Mouse (Mus musculus) lung, postnatal 14 days (tissue): ENCODE measurements around the gene Tmem135.
A peak's percentile ranks its signal among the peaks of the same experiment; 100 is the strongest.
"Not testable (repeated sequence)": the region's sequence is repeated elsewhere in the genome, so short reads cannot be mapped to it uniquely, and the experiment has no call there.

Source experiments
- DNase-seq: peaks from one replicate; pipeline ENCODE4 v3.0.0; 2021

Gene Tmem135

GRCm38 (mm10) chr7:89380935-89381705, 22.9 kb downstream of the Tmem135 start:
- DNase-seq: no peak

- no peak for DNase-seq
Measured at GRCm38 (mm10) chr7:89371623-89372295, 32.3 kb downstream of the Tmem135 start.

- DNase-seq: peak; percentile 58
Measured at GRCm38 (mm10) chr7:89370917-89371316, 33.1 kb downstream of the Tmem135 start.

GRCm38 (mm10) chr7:89370086-89370485, 33.9 kb downstream of the Tmem135 start:
- no peak for DNase-seq

GRCm38 (mm10) chr7:89367643-89368042, 36.4 kb downstream of the Tmem135 start:
- DNase-seq: no peak

GRCm38 (mm10) chr7:89365135-89365880, 38.7 kb downstream of the Tmem135 start:
- DNase-seq: no peak

- no peak for DNase-seq
Measured at GRCm38 (mm10) chr7:89363975-89364374, 40.0 kb downstream of the Tmem135 start.

GRCm38 (mm10) chr7:89356307-89356706, 47.7 kb downstream of the Tmem135 start:
- peak; percentile 12 for DNase-seq

GRCm38 (mm10) chr7:89355519-89356255, 48.3 kb downstream of the Tmem135 start:
- DNase-seq: no peak

GRCm38 (mm10) chr7:89342021-89342420, 62.0 kb downstream of the Tmem135 start:
- no peak for DNase-seq

GRCm38 (mm10) chr7:89339808-89340207, 64.2 kb downstream of the Tmem135 start:
- no peak for DNase-seq

GRCm38 (mm10) chr7:89339142-89339435, 64.9 kb downstream of the Tmem135 start:
- no peak for DNase-seq

- peak; percentile 95 for DNase-seq
Measured at GRCm38 (mm10) chr7:89338350-89339141, 65.5 kb downstream of the Tmem135 start.

- DNase-seq: no peak
Measured at GRCm38 (mm10) chr7:89337711-89338349, 66.2 kb downstream of the Tmem135 start.

- DNase-seq: no peak
Measured at GRCm38 (mm10) chr7:89336434-89336833, 67.6 kb downstream of the Tmem135 start.

- no peak for DNase-seq
Measured at GRCm38 (mm10) chr7:89335316-89335715, 68.7 kb downstream of the Tmem135 start.

GRCm38 (mm10) chr7:89329896-89330295, 74.1 kb downstream of the Tmem135 start:
- DNase-seq: no peak

GRCm38 (mm10) chr7:89327731-89328130, 76.3 kb downstream of the Tmem135 start:
- no peak for DNase-seq

GRCm38 (mm10) chr7:89326761-89327160, 77.3 kb downstream of the Tmem135 start:
- no peak for DNase-seq

GRCm38 (mm10) chr7:89326202-89326601, 77.8 kb downstream of the Tmem135 start:
- no peak for DNase-seq

- not testable (repeated sequence) for DNase-seq
Measured at GRCm38 (mm10) chr7:89322741-89323140, 81.3 kb downstream of the Tmem135 start.

- DNase-seq: no peak
Measured at GRCm38 (mm10) chr7:89319351-89319750, 84.7 kb downstream of the Tmem135 start.
